Mouse (Mus musculus): Measurements from ENCODE around the gene Mapk13. TPM values are rescaled to one million over a fixed set of nuclear protein-coding genes. Genes with fewer than 3 reads are reported as not detected.

The Mapk13 gene
- 82.7 and 217 TPM in 2 replicates for polyA plus RNA-seq (2015; fragmentation: Nextera tagmentation; extraction: Ambion mirVana)

GRCm38 (mm10) chr17:28769121-28769874, at the start of gene Mapk13:
Gene Mapk13 (plus strand): TSS chr17:28769297.

GRCm38 (mm10) chr17:28725783-28726182, 43.3 kb upstream of the Mapk13 start, which contains the start of gene AC170998.1:
Gene AC170998.1 (plus strand): TSS chr17:28726083.

DNA sequence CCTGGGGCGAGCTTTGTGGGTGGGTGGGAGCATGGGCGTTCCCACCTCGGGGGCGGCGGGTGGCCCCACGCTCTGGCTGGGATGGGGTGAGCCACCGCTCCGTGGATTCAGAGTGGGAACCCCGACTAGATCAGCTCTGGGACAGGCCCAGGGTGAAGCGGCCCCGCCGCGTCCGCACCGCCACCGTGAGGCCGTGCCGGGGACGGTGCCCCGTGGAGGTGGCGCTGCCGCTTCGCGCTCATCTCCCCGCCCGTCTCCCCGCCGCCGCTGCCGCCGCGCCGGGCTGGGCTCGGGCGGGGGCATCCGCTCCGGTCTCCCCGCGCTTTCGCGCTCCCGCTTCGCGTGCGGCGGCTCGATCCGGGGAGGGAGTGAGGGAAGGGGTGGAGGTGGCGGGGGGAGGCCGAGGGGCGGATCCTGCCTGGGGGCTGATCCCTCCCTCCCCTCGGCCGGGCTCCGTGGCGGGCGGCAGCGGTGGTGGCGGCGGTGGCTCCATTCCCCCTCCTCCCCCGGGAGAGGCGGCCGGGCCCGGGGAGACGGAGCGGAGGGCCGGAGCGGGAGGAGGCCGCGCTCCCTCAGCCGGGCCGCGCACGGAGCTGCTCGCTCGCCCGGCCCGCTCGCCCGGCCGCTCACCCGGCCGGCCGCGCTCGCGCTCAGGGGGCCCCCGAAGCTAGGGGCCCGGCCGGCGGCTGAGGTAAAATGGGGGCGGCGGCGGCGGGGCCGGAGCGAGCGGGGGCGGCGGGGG, 31.7 kb downstream of the Mapk13 start, which contains the start of gene Brpf3:
Gene Brpf3 (plus strand): TSS at position 420 of the 742 bp plus-strand sequence.

Other genes with a start within 250 kb of the Mapk13 start
- gene Armc12, start 238.5 kb upstream of the Mapk13 start, polyA plus RNA-seq (2015; fragmentation: Nextera tagmentation; extraction: Ambion mirVana), result not detected in 2 replicates
- gene Clpsl2, start 219.9 kb upstream of the Mapk13 start, polyA plus RNA-seq (2015; fragmentation: Nextera tagmentation; extraction: Ambion mirVana), result not detected in 2 replicates
- gene Clps, start 208.5 kb upstream of the Mapk13 start, polyA plus RNA-seq (2015; fragmentation: Nextera tagmentation; extraction: Ambion mirVana), result 2.8 TPM in 1 of 2 replicates, not detected in the other
- gene Lhfpl5, start 193.7 kb upstream of the Mapk13 start, polyA plus RNA-seq (2015; fragmentation: Nextera tagmentation; extraction: Ambion mirVana), result 5.3 and 8.9 TPM in 2 replicates
- 29.1 and 41.5 TPM in 2 replicates for gene Srpk1, start 146.6 kb upstream of the Mapk13 start, polyA plus RNA-seq (2015; fragmentation: Nextera tagmentation; extraction: Ambion mirVana)
- gene Slc26a8, start 79.1 kb upstream of the Mapk13 start, polyA plus RNA-seq (2015; fragmentation: Nextera tagmentation; extraction: Ambion mirVana), result 0.47 and 0.95 TPM in 2 replicates
- 24.6 and 35.4 TPM in 2 replicates for gene Mapk14, start 78.0 kb upstream of the Mapk13 start, polyA plus RNA-seq (2015; fragmentation: Nextera tagmentation; extraction: Ambion mirVana)
- 1.1 and 1.6 TPM in 2 replicates for gene AC170998.1, start 43.2 kb upstream of the Mapk13 start, polyA plus RNA-seq (2015; fragmentation: Nextera tagmentation; extraction: Ambion mirVana)
- gene Brpf3, start 31.8 kb downstream of the Mapk13 start, polyA plus RNA-seq (2015; fragmentation: Nextera tagmentation; extraction: Ambion mirVana), result 7.8 and 13.0 TPM in 2 replicates
- gene Pnpla1, start 89.1 kb downstream of the Mapk13 start, polyA plus RNA-seq (2015; fragmentation: Nextera tagmentation; extraction: Ambion mirVana), result 0.05 and 0.21 TPM in 2 replicates
- 0.04 and 0.13 TPM in 2 replicates for gene 4930539E08Rik, start 146.0 kb downstream of the Mapk13 start, polyA plus RNA-seq (2015; fragmentation: Nextera tagmentation; extraction: Ambion mirVana)
- 0.17 and 0.18 TPM in 2 replicates for gene Pxt1, start 174.5 kb downstream of the Mapk13 start, polyA plus RNA-seq (2015; fragmentation: Nextera tagmentation; extraction: Ambion mirVana)
- gene Kctd20, start 182.7 kb downstream of the Mapk13 start, polyA plus RNA-seq (2015; fragmentation: Nextera tagmentation; extraction: Ambion mirVana), result 45.0 and 47.1 TPM in 2 replicates
- gene Stk38, start 238.7 kb downstream of the Mapk13 start, polyA plus RNA-seq (2015; fragmentation: Nextera tagmentation; extraction: Ambion mirVana), result 49.9 and 60.7 TPM in 2 replicates

Data from adrenal gland, postnatal 0 days (tissue).